Mouse (Mus musculus): Measurements from ENCODE around the gene Tiam2. TPM values are rescaled to one million over a fixed set of nuclear protein-coding genes. Genes with fewer than 3 reads are reported as not detected.

The Tiam2 gene
- polyA plus RNA-seq, 1 experiment from 2014 or later = 6.0 TPM

GRCm38 (mm10) chr17:3420148-3420547 lies 93.8 kb downstream of the Tiam2 start:
- Histone ChIP-seq H3K27me3 (ENCODE audit: control insufficient read depth, insufficient read depth, low read depth, low read length) (no peaks in the 10 kb centered on the region), H3K4me1 (replicated peaks; ENCODE audit: control insufficient read depth, insufficient read depth, low read length) (0 out of 2 replicates have a peak, but pooled peaks cover 2% of the 10 kb centered on the region), H3K9me3 (ENCODE audit: control insufficient read depth, low read length) (no peaks in the 10 kb centered on the region), H3K36me3 (ENCODE audit: control insufficient read depth, insufficient read depth, low read length) (no peaks in the 10 kb centered on the region), H3K4me2 (ENCODE audit: low read depth, low read length) (no peak overlapping the region), H3K9ac (ENCODE audit: low read length) (no peak overlapping the region), H3K4me3 (ENCODE audit: low read length) (no peak overlapping the region), H3K27ac (ENCODE audit: low read length) (no peak overlapping the region)
- WGBS = 87% methylated on average over 4 of the region's 4 CpGs
- no peak for ATAC-seq (ENCODE audit: low read depth)

- WGBS = 52% methylated on average over 2 of the region's 2 CpGs
Measured at GRCm38 (mm10) chr17:3423416-3423815, 97.0 kb downstream of the Tiam2 start.

GRCm38 (mm10) chr17:3428659-3429058 lies 102.3 kb downstream of the Tiam2 start:
- Histone ChIP-seq H3K4me3 (ENCODE audit: low read length) (no peak overlapping the region), H3K4me1 (replicated peaks; ENCODE audit: control insufficient read depth, insufficient read depth, low read length) (no peaks in the 10 kb centered on the region), H3K9ac (ENCODE audit: low read length) (no peak overlapping the region), H3K27me3 (ENCODE audit: control insufficient read depth, insufficient read depth, low read depth, low read length) (no peaks in the 10 kb centered on the region), H3K27ac (ENCODE audit: low read length) (no peak overlapping the region), H3K36me3 (ENCODE audit: control insufficient read depth, insufficient read depth, low read length) (no peaks in the 10 kb centered on the region), H3K4me2 (ENCODE audit: low read depth, low read length) (no peak overlapping the region), H3K9me3 (ENCODE audit: control insufficient read depth, low read length) (no peaks in the 10 kb centered on the region)
- ATAC-seq (ENCODE audit: low read depth) = no peak
- WGBS = 96% methylated on average over 9 of the region's 9 CpGs

More at GRCm38 (mm10) chr17:3423416-3423815, 97.0 kb downstream of the Tiam2 start:
- no peaks in the 10 kb centered on the region for H3K4me1 ChIP-seq (replicated peaks; ENCODE audit: control insufficient read depth, insufficient read depth, low read length)
- H3K4me3 ChIP-seq (ENCODE audit: low read length) = no peak overlapping the region
- no peak overlapping the region for H3K9ac ChIP-seq (ENCODE audit: low read length)
- no peaks in the 10 kb centered on the region for H3K27me3 ChIP-seq (ENCODE audit: control insufficient read depth, insufficient read depth, low read depth, low read length)
- H3K36me3 ChIP-seq (ENCODE audit: control insufficient read depth, insufficient read depth, low read length) = no peaks in the 10 kb centered on the region
- H3K9me3 ChIP-seq (ENCODE audit: control insufficient read depth, low read length) = no peaks in the 10 kb centered on the region
- ATAC-seq (ENCODE audit: low read depth) = no peak
- no peak overlapping the region for H3K27ac ChIP-seq (ENCODE audit: low read length)
- H3K4me2 ChIP-seq (ENCODE audit: low read depth, low read length) = no peak overlapping the region

GRCm38 (mm10) chr17:3432590-3433498 lies 106.5 kb downstream of the Tiam2 start:
- 62% methylated on average over 10 of the region's 10 CpGs for WGBS
- no peak overlapping the region for H3K4me3 ChIP-seq (ENCODE audit: low read length)
- no peak for ATAC-seq (ENCODE audit: low read depth)

DNA sequence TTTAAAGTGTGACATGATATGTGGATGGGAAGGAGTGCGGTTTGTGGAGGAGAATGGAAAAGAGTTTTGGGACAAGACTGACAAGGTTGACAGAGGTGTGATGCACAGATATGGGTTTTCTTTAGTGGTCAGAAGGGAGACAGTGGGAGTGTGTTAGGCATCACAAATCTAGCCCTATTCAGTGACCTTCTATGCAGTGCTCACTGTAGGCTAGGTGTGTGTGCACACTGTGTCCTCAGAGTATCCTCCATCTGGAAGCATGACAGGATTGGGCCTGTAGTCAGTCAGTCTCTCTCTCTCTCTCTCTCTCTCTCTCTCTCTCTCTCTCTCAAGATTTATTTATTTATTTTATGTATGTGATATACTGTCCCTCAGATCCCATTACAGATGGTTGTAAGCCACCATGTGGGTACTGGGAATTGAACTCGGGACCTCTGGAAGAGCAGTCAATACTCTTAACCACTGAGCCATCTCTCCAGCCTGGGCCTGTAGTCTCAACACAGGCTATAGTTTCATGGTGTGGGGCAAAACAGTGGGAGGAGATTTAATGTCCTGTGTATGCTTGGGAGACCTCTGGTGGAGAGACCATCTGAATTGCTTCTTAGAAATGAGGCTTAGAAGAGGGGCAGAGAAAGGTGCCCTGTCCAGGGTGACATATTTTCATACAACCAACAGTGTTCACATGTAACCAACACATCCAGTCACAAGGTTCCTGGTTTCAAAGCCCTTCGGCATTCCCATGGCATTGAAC lies 107.3 kb downstream of the Tiam2 start:
- no peaks in the 10 kb centered on the region for H3K9me3 ChIP-seq (ENCODE audit: control insufficient read depth, low read length)
- no peak overlapping the region for H3K27ac ChIP-seq (ENCODE audit: low read length)
- no peak for ATAC-seq (ENCODE audit: low read depth)
- WGBS = 90% methylated on average over 3 of the region's 3 CpGs
- no peak overlapping the region for H3K9ac ChIP-seq (ENCODE audit: low read length)
- H3K4me3 ChIP-seq (ENCODE audit: low read length) = no peak overlapping the region
- no peaks in the 10 kb centered on the region for H3K36me3 ChIP-seq (ENCODE audit: control insufficient read depth, insufficient read depth, low read length)
- no peaks in the 10 kb centered on the region for H3K27me3 ChIP-seq (ENCODE audit: control insufficient read depth, insufficient read depth, low read depth, low read length)
- H3K4me1 ChIP-seq (replicated peaks; ENCODE audit: control insufficient read depth, insufficient read depth, low read length) = no peaks in the 10 kb centered on the region
- no peak overlapping the region for H3K4me2 ChIP-seq (ENCODE audit: low read depth, low read length)

More at GRCm38 (mm10) chr17:3432590-3433498, 106.5 kb downstream of the Tiam2 start:
- no peaks in the 10 kb centered on the region for H3K27me3 ChIP-seq (ENCODE audit: control insufficient read depth, insufficient read depth, low read depth, low read length)
- no peaks in the 10 kb centered on the region for H3K36me3 ChIP-seq (ENCODE audit: control insufficient read depth, insufficient read depth, low read length)
- H3K4me1 ChIP-seq (replicated peaks; ENCODE audit: control insufficient read depth, insufficient read depth, low read length) = no peaks in the 10 kb centered on the region
- H3K27ac ChIP-seq (ENCODE audit: low read length) = no peak overlapping the region
- H3K4me2 ChIP-seq (ENCODE audit: low read depth, low read length) = no peak overlapping the region
- H3K9me3 ChIP-seq (ENCODE audit: control insufficient read depth, low read length) = no peaks in the 10 kb centered on the region
- no peak overlapping the region for H3K9ac ChIP-seq (ENCODE audit: low read length)

GRCm38 (mm10) chr17:3435299-3435698 lies 108.9 kb downstream of the Tiam2 start:
- no peaks in the 10 kb centered on the region for H3K27me3 ChIP-seq (ENCODE audit: control insufficient read depth, insufficient read depth, low read depth, low read length)
- H3K9ac ChIP-seq (ENCODE audit: low read length) = no peak overlapping the region
- H3K4me3 ChIP-seq (ENCODE audit: low read length) = no peak overlapping the region
- H3K4me2 ChIP-seq (ENCODE audit: low read depth, low read length) = no peak overlapping the region
- no peaks in the 10 kb centered on the region for H3K36me3 ChIP-seq (ENCODE audit: control insufficient read depth, insufficient read depth, low read length)
- WGBS = 58% methylated on average over 1 of the region's 1 CpGs
- no peaks in the 10 kb centered on the region for H3K9me3 ChIP-seq (ENCODE audit: control insufficient read depth, low read length)
- no peak for ATAC-seq (ENCODE audit: low read depth)
- no peaks in the 10 kb centered on the region for H3K4me1 ChIP-seq (replicated peaks; ENCODE audit: control insufficient read depth, insufficient read depth, low read length)
- no peak overlapping the region for H3K27ac ChIP-seq (ENCODE audit: low read length)

- H3K4me1 ChIP-seq (replicated peaks; ENCODE audit: control insufficient read depth, insufficient read depth, low read length) = no peaks in the 10 kb centered on the region
- no peak overlapping the region for H3K27ac ChIP-seq (ENCODE audit: low read length)
- no peak overlapping the region for H3K9ac ChIP-seq (ENCODE audit: low read length)
- no peak overlapping the region for H3K4me2 ChIP-seq (ENCODE audit: low read depth, low read length)
- no peaks in the 10 kb centered on the region for H3K36me3 ChIP-seq (ENCODE audit: control insufficient read depth, insufficient read depth, low read length)
- H3K27me3 ChIP-seq (ENCODE audit: control insufficient read depth, insufficient read depth, low read depth, low read length) = no peaks in the 10 kb centered on the region
- no peaks in the 10 kb centered on the region for H3K9me3 ChIP-seq (ENCODE audit: control insufficient read depth, low read length)
- ATAC-seq (ENCODE audit: low read depth) = no peak
- WGBS = 62% methylated on average over 12 of the region's 12 CpGs
- no peak overlapping the region for H3K4me3 ChIP-seq (ENCODE audit: low read length)
Measured at GRCm38 (mm10) chr17:3436841-3437515, 110.6 kb downstream of the Tiam2 start.

- Histone ChIP-seq H3K9me3 (ENCODE audit: control insufficient read depth, low read length) (no peaks in the 10 kb centered on the region), H3K4me1 (replicated peaks; ENCODE audit: control insufficient read depth, insufficient read depth, low read length) (peaks cover 12% of the 10 kb centered on the region), H3K27me3 (ENCODE audit: control insufficient read depth, insufficient read depth, low read depth, low read length) (no peaks in the 10 kb centered on the region), H3K9ac (ENCODE audit: low read length) (no peak overlapping the region), H3K36me3 (ENCODE audit: control insufficient read depth, insufficient read depth, low read length) (no peaks in the 10 kb centered on the region), H3K4me3 (ENCODE audit: low read length) (no peak overlapping the region), H3K27ac (ENCODE audit: low read length) (peak overlapping the region; percentile 40), H3K4me2 (ENCODE audit: low read depth, low read length) (no peak overlapping the region)
- 36% methylated on average over 10 of the region's 10 CpGs for WGBS
- ATAC-seq (ENCODE audit: low read depth) = peak; percentile 78
Measured at GRCm38 (mm10) chr17:3442526-3443401, 116.4 kb downstream of the Tiam2 start.

Data from lung, embryonic 16.5 days (tissue).